Mouse (Mus musculus) lung, adult 2 months (tissue): Measurements from ENCODE around the gene Fam117b.

Experiments used
- CTCF ChIP-seq: fragments of 200-500 bp; IDR thresholded peaks from 2 replicates; pipeline ENCODE4 v1.5.1; 2011; ENCODE audit warnings: mild to moderate bottlenecking, low read length, control low read depth; ENCODE audit not compliant: insufficient read depth
- POLR2A ChIP-seq: fragments of 200-500 bp; IDR thresholded peaks from 2 replicates; pipeline ENCODE4 v1.6.1; 2011; ENCODE audit warnings: low read depth, mild to moderate bottlenecking, control low read depth, low read length, borderline replicate concordance; ENCODE audit errors: extremely low read depth

DNA sequence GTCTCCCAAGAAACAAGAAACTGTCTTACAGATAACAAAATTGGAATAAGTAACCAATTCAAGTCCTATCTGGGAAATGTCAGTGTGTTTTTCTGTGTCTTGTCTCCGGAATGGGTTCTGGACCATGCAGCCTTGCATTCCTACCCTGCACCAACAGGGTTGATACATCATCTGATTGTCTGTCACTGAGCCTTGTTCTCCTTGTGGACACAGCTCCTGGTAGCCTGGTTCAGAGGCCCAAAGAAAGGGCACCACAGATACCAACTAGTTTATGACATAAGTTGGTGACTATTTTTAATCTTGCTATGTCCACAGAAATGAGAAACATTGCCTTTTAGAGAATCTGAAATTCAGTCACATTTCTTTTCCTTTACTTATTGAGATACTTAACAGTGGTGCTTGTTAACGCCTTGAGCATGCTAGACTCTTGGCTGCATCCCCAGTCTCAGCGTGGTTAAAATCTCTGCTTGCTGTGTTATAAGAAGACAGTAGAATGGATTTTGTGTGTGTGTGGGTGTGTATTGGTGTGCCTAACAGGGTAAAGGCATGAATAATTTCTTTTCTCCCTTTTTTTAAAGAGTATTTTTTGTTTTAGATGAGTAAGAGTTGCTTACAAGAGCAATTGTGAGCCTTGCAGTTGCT, 74.7 kb downstream of the Fam117b start:
- no peak for TF ChIP-seq CTCF
- TF ChIP-seq POLR2A, result no peak
